Mouse (Mus musculus): Measurements from ENCODE around the gene Mnt.

DNA sequence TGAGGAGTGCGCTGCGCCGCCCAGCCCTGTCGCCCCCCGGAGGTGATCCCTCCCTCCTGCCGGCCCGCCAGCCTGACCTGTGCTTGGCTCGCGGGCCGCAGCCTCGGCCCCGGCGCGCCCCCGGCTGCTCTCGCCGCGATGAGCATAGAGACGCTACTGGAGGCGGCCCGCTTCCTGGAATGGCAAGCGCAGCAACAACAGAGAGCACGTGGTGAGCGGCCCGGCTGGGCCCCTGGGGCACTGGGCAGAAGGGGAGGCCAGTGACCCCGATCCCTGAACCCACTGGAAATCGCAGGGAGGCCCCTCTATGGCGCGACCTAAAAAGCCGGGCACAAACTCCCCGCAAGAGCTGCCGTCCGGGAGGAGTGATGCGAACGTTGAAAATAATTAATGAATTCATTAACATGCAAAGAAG, 478 bp downstream of the Mnt start:
- no peak for TF ChIP-seq CTCF (conservative IDR thresholded peaks at IDR 0.05; ENCODE audit: low read length)
- TF ChIP-seq NANOG (IDR thresholded peaks at IDR 0.05; ENCODE audit: borderline replicate concordance, low read length), result no peak
- no peak for TF ChIP-seq POU5F1 (IDR thresholded peaks at IDR 0.05; ENCODE audit: borderline replicate concordance, low read length)

Measured in E14TG2a.4 (cell line).